Mouse (Mus musculus) yolk sac, embryonic 10.5 days (tissue): ENCODE results near the gene Ogdhl.
"Not testable (repeated sequence)": the region's sequence is repeated elsewhere in the genome, so short reads cannot be mapped to it uniquely, and the experiment has no call there.

Source experiments
- DNase-seq: peaks from one replicate; pipeline ENCODE4 v3.0.0-alpha.2; 2017; ENCODE audit warnings: low spot score

Gene Ogdhl

DNA sequence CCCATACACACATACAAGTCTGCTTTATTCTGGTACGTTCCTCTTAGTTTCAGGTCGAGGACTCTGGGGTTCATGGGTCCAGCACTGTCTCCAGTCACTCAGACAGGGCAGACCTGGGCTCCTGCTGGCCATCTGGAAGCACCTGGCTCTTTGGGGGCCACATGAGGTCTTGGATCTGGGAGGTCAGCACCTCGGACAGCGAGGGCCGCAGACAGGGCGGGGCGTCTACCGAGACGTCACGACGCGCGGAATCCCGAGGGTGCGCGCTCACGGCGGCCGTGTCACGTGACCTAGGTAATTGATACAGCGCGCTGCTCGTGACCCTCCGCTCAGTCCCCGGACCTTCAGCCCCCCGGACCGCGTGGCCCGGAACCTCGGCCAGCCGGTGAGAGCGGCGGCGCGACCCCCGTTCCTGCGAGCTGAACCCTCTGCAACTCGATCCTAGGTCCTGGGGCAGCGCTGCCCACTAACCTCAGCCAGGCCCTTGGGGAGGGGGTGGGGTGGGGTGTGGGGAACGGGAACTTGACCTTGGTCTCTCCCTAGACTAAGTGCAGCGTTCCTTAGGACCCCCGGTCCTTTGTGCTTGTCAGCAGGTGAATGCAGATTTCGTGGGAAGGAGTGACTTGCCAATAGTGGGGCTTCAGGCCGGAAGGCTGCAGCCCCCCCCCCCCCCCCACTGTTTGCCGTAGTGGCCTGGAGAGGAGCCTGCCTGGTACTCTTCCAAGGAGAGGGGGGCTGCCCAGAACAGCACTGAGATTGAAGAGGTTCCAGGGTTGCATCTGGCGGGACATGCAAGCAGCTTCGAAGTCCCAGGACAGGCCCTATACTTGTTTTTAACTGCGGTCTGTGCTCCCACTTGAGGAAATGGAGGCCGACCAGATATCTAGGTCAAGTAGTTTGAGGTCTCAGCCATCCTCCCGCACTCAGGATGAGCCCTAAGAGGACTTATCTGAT is at the start of gene Ogdhl:
TSS of gene Ogdhl (plus strand) at position 288 of the 954 bp plus-strand sequence.
- peak; percentile 85 for DNase-seq

DNA sequence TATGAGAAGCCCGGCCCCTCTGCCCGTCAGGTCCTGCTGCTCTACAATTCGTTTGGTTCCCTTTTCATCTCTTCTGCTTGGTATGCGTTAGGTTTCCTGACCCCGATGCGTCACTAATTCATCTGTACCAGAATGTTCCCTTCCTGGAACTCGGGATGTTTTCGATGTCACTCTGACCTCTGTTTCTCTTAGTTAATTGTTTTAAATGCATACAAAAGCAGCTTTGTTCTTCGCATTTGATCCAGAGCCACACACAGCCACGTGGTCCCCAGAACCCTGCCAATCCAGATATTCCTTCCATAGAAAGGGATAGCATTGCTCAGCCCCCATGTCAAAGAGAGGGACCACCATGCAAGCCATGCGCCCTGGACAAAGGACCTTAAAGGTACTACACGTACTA is 20.2 kb upstream of the Ogdhl start:
- DNase-seq: no peak

DNA sequence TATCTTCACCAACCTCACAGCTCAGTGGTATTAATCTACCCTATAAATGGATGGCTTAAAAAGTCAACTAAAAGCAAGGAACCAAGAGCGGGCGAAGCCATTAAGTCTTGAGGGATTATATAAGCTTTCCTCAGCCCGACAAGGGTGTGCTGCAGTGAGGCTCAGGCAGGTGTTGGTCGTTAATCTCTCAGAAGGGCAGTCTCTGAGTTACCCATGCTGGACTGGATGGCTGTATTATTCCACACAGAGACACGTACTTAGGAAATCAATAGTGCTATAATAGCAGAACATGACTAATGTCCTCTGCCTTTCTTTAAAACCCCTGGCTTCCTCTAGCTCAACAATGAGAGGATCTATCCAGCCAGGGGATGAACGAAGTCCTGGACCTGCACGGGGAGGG is 19.4 kb upstream of the Ogdhl start:
- DNase-seq: no peak

DNA sequence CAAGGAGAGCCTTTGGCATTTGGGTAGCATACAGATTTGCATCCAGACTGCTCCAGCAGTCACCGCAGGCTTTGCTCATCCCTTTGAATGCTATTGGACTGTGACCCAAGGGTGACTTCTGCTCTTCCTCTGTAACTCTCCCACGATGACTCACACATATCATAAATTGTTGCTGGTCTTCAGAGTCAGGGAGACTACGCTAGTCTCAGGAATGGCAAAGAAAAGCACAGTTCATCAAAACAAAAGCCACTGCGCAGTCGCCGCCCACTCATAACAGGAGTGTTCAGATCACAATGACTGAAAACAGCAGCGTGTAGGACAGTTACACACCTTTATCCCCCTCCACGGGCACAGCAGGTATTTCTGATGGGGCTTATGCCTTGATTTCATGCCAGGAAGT is 16.9 kb upstream of the Ogdhl start:
- DNase-seq: no peak

DNA sequence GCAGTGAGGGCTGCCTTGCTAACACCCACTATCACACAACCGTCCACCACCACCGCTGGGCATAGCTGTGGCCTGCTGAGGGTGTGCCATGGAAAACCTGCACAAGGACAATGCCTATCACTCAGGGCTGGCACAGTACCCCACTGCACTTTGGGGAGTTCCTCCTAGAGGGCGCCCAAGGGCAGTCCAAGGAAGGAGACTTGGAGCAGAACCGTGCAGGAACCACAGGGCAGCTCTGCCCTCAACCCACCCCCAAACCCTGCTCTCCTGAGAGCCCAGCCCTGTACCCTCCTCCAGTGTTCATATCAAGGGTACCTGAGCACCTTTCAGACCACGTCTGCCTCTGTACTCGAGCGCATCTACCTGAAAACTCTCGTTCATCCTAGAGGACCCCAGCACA is 11.9 kb upstream of the Ogdhl start:
- no peak for DNase-seq

DNA sequence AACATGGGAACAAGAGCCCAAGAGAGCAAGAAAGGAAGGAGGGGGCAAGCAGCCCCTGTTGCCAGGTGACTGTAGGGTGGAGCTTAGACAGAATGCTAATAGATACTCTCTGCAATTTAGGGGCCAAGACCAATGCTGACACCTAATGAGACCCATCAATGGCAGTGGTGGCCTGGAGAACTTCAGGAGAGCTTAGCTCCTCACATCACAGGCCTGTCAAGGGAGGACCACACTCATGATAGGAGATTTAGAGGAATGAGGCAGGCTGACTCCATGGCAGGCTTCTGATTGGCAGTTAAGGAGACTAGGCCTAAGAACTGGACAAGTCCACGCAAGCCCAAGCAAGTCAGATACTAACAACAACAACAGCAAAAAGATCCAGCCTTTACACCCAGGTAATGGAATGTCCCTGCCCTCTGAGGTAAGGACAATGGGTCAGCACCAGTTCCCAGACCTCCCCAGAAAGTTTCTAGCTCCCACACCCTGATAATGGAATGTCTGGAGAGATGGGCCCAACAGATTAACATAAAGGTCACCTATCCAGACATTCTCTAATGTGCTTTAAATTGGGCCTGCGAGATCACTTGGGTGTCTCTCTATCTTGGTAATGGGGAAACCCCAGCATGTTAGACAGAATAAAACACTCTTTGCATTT is 10.3 kb upstream of the Ogdhl start:
- no peak for DNase-seq

DNA sequence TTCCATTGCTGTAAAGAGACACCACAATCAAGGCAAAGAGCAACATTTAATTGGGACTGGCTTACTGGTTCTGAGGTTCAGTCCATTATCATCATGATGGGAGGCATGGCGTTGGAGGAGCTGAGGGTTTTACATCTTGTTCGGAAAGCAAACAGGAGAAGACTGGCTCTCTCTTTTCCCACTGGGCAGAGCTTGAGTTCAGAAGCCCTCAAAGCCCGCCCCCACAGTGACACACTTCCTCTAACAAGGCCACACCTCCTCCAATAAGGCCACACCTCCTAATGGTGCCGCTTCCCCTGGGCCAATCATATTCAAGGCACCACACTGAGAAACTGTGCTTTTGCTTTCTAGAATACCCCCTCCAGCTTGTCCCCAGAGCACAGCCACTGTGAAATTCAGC is 4.0 kb upstream of the Ogdhl start:
- no peak for DNase-seq

DNA sequence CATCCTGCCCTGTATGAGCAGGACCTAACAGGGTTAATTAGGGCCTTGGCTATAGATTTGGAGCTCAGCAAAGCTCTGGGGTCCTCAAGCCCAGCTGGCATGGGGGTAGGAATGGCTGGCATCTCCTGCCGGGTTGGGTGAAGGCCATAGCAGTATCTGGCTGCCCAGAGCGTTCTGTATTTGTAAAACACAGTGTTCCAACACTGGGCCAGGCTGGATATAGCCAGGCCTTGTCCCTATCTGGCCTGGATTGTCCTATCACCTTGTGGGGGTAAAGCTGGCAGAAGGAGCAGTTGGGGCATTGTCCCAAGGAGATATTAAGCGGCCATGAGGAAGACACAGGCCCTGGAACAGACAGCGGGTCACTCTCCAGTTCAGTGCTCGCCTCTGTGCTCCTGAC is 1.4 kb downstream of the Ogdhl start:
- DNase-seq: no peak

DNA sequence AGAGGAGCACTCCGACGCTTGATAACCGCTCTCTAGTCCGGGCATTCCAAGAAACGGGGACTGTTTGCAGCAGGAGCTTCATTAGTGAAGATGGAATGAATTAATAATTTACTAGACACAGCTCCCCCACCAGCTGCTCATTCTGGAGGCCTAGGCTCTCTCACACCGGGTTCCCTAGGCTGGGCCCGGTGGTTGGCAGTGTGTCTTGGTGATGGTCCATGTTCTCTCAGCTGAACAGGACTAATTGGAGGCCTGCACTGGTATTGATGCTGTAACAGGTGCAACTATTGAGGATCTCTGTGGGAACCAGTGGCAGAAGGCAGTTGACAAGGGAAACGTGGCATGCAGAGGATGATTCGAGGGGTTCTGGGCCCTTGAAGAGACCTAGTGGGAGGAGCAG is 5.5 kb downstream of the Ogdhl start:
- no peak for DNase-seq

DNA sequence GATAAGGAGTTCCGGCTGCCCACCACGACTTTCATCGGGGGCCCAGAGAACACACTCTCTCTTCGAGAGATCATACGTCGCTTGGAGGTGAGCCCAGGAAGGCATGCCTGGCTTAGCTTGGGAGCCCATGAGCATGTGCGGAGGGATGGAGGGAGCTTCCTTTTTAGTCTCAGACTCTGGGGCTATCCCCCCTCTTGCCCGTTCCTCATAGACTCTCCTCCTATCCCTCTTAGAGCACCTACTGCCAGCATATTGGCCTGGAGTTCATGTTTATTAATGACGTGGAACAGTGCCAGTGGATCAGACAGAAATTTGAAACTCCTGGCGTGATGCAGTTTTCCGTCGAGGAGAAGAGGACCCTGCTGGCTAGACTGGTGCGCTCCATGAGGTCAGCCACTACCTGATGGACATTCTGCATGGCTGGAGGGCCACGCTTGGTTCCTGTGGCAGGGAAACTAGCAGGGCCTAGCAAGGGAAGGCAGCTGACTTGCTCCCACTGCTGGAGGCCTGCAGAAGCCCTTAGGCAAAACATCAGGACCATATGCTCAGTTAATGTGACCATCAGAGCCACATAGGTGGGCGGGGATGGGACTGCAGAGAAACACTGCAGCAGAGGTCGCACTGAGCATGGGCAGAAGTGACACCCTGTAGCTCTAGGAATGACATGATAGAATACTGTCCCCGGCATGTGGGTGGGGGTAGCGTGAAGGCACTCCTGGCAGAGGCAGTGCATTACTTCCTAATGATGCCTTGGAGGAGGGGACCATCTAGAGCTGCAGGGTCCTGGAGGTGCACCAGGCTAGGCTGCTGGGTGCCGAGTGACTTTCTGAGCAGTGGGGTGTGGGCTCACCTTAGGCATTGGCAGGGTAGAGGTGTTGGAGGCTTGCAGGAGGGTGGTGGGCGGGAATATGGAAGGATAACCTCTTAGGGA is 11.0 kb downstream of the Ogdhl start:
- DNase-seq: no peak

DNA sequence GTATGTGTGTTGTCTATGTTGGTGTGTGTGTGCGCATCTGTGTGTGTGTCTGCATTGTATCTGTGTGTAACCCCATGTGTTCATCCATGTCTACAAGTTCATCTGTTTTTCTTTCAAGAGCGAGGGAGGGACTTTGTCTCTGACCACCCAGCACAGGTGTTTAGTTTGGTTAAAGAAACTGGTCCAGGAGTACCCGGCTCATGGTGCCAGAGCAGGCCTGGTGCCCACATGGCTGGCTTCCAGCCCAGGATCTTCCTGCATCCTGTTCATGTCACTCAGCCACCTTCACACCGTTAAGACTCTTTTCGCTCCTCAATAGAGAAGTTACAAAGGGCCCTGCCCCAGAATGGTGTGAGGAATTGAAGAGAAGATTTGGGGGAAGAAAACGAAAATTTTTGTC is 14.2 kb downstream of the Ogdhl start:
- DNase-seq: no peak

DNA sequence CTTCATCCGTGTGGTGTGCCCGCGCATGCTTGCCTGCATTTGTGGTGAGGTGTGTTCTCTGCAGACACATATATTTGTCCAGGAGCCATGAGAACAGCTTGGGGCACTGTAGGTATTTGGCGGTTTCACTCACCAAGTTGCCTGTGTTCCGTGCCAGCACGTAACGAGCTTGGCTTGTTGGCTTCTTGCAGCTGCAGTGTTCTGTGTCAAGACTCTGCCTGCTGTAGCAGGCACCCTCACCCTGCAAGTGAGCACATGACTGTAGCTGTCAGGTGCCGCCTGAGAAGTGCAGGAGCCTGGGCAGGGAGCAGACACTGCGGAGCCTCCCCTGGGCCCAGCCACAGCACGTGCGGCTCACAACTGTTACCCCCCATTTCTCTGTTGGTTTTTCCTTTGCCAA is 14.7 kb downstream of the Ogdhl start:
- no peak for DNase-seq

DNA sequence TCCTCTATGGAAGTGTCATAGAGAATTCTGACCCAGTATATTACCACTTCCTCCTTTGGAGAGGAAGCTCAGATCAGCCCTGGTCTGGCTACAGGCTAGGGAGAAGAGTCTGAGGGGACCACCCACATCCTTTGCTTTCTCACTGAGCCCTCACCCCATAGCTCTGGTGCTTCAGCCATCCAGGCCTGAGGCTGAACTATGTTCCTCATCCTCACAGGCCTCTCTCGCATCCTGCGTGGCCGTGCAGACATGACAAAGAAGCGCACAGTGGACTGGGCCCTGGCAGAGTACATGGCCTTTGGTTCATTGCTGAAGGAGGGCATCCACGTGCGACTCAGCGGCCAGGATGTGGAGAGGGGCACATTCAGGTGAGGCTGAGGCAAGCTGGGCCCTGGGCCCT is 20.0 kb downstream of the Ogdhl start:
- DNase-seq: no peak

DNA sequence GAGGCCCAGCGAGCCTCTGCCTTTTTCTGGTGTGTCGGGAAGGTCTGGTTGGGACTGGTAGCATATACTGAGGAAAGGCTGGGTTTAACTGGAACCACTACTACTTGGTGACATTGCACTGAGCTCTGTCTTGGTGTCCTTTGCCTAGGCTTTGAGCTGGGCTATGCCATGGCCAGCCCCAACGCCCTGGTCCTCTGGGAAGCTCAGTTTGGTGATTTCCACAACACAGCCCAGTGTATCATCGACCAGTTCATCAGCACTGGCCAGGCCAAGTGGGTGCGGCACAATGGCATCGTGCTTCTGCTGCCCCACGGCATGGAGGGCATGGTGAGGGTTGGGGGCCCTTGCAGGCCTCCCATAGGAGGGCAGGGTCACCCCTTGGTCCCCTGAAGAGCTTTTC is 22.4 kb downstream of the Ogdhl start:
- no peak for DNase-seq

DNA sequence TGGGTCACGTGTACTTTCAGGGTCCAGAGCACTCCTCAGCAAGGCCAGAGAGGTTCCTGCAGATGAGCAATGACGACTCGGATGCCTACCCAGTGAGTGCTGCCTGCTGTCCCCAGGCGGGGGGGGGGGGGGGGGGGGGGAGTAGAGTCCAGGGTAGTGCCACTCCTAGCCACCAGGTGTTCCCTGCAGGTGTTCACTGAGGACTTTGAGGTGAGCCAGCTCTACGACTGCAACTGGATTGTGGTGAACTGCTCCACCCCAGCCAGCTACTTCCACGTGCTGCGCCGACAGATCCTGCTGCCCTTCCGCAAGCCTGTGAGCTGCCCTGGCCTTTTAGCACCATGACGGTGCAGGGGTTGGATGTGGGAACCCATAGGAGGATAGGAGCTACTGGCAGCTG is 22.9 kb downstream of the Ogdhl start:
- no peak for DNase-seq

DNA sequence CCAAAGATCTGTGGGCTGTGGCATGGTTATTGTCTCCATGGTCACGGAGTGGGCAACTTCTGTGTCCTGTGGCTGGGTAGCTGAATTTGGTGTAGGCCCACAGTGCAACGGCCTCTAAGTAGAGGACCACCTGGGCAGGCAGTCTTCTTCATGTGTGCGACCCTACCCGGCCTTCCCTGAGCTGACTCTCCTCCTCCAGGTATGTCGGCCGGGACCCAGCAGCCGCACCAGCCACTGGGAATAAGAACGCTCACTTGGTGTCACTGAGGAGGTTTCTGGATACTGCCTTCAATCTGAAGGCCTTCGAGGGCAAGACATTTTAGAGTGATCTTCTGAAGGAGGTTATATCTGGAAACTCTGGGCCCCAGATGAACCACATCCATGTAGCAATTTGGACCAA is 25.5 kb downstream of the Ogdhl start:
- no peak for DNase-seq

DNA sequence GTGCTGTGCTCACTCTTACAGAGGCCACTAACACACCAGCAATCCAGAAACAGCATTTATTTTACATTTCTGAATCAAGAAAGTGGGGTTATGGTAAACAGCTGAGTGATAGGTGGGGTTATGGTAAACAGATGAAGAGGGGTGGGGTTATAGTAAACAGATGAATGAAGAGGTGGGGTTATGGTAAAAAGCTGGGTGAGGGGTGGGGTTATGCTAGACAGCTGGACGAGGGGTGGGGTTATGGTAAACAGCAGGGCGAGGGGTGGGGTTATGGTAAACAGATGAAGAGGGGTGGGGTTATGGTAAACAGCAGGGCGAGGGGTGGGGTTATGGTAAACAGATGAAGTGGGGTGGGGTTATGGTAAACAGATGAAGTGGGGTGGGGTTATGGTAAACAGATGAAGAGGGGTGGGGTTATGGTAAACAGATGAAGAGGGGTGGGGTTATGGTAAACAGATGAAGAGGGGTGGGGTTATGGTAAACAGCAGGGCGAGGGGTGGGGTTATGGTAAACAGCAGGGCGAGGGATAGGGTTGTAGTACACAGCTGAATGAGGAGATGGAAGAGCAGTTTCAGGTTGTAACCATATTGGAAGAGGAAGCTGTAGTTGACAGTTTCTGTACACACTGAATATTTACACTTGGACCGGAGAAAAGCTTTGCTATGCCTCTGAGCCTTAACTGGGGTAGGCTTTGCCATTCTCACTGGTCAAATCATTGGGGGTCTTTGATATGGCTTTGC is 29.5 kb downstream of the Ogdhl start:
- not testable (repeated sequence) for DNase-seq

DNA sequence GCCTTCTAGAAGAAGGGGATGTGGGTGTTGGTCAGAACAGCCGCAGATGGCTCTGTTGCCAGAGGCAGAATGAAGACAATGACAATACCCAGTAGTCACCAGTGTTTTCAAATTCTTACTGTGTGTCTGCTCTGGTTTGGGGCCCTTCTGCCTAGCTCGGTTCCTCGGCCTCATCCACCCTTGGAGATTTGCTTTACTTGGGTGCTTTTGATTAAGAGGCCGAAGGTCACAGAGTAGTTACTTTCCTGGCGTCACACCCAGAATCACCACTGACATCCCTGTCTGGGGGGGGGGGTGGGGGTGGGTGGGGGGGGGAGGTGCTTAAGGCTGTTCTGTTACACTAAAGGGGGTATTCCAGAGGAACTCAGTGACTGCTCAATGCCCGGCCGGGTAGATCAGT is 42.5 kb downstream of the Ogdhl start:
- DNase-seq: no peak

DNA sequence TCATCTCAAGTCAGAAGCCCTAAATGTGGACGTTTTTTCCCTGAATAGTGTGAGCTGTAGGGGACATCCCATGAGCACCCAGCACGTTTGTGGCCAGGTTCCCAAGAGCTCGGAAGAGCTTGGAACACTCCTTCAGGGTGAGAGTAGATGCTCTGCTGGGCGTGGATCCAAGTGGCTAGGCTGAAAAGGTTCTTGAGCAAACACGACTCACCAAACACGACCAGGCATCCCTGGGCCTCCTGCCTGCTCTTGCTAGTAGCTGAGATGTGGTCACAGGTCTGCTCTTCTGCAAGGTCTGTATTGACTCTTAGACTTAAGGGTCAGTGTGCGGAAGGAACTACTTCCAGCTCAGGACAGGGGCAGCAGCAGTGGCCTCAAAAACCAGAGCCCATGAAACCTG is 47.9 kb downstream of the Ogdhl start:
- DNase-seq: no peak

DNA sequence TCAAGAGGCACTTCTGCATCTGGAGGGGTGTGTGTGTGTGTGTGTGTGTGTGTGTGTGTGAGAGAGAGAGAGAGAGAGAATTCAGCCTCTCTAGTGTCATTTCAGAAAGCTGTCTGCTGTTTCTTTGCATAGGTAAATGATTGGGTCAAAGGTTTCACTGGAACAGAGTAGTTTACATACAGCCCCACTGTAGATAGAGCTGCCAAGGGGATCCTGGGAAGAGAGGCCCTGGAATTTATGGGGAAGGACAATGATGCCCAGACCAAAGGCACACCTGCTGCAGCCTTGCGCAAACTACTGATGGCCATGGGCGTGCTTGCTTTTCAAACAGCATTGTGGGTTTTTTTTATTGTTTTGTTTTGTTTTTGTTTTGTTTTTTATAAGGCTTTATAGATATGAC is 50.7 kb downstream of the Ogdhl start:
- no peak for DNase-seq

DNA sequence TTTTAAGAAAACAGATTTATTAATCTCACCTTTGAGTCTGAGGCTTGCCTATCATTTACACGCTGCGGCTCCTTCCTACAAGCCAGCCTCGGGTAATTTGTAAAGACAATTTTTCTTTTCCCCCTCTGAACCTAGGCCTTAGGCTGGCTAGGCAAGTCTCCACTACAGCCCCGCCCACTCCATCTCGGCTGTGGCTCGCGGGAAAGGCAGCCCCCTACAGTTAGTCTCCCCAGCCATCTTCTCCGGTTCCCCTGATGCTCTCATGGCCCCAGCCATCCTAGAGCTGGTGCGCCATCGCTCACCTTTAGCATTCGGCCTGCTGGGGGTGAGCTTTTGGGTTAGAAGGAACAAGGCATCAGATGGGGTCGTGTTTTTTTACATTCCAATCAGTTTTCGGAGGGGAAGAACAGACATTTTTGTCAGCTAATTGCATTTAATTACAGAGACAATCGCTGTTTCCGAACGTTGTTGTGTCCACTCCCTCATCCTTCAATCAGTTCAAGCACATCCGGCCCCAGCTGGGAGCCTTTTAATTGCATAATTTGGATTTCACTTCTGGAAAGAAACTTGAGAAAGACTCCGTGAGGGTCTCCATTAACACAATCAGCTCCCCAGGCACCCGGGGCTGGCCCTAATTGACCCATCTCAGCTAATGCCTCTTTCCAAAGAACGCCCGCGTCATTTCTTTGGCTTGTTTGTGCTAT is 57.7 kb downstream of the Ogdhl start:
- DNase-seq: no peak
